Mouse (Mus musculus): ENCODE measurements around the gene Adgrl1. TPM values are rescaled to one million over a fixed set of nuclear protein-coding genes. Genes with fewer than 3 reads are reported as not detected.
A peak's percentile ranks its signal among the peaks of the same experiment; 100 is the strongest.
"Not testable (repeated sequence)": the region's sequence is repeated elsewhere in the genome, so short reads cannot be mapped to it uniquely, and the experiment has no call there.

Adgrl1 gene
- total RNA-seq, 2 experiments from 2014 or later: 9.9 to 10.9 TPM

- peak; percentile 96 to 99 for DNase-seq
Observed at GRCm38 (mm10) chr8:83955106-83955957, 55.4 kb downstream of the Adgrl1 start, which contains the start of the genes Gm10644 and Asf1b. Gene Gm10644, minus strand, starts transcription at chr8:83955205. Gene Asf1b, plus strand, starts transcription at chr8:83955507.

- no peak for DNase-seq
Observed at GRCm38 (mm10) chr8:83955958-83956218, 56.0 kb downstream of the Adgrl1 start.

DNA sequence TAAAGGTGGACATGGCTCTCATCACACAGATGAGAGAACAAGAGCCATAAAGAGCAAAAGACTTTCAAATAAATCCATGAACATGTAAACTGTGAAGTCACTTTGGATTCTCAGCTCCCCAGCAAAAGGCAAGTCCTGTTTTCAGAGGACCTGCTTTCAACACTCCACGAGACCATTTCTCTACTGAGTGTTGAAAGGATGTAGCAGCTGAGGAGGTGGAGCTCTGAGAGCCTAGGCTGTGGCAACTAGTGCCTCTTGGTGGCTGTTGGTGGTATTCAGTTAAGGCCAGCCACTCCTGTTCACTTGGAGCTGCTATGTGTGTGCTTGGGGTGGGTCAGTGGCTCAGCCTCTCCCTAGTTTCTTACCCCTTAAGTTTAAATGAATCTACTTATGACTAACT is 56.9 kb downstream of the Adgrl1 start:
- peak in 1 of 2 experiments; percentile 18 for DNase-seq

DNA sequence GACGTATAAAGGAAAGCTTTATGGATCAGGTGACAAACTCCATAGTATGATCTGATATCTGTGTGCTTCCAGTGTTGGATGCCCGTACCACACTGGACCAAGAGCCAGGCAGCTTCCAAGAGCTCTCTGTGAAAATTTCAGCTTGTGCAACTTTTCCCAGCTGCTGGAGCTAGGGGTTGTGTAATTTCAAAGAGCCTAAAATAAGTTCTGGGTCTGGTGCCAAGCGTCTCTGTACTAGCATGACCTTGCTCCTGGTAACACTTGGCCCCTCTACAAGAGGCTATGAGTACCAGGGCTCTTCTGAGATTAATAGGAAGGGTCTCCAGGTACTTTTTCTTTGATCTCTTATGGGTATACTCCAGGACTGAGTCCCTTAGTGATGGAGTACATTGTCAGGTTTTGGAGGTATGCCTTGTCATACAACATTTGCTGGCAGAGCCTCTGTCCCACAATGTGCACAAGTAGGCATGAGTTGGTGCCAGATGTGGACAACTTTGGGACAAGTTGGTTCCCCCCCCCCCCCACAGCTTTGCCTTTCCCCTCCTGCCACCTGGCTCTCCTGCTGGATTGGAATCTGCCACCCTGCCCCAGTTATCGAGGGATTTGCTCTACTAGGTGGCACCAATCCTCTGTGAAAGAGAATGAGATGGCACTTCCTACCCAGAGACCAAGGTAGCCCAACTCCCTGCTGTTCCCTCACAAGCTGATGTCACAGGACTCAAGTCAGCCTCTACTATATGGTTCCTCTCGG is 64.3 kb downstream of the Adgrl1 start:
- peak; percentile 75 to 85 for DNase-seq

DNA sequence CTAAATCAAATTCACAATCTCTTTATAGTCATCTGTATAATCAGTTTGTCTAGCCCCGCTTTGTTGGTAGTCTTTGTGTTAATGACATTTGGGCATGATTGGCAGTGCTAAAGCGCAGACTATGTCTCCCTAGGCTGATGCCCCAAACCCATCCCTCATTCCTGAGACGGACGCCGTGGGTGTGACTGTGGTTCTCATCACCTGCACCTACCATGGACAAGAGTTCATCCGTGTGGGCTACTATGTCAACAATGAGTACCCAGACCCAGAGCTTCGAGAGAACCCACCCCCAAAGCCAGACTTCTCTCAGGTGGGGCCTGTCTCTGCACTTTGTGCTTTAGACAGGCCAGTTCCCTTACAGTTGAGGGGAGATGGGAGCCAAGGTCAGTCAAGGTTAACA is 67.8 kb downstream of the Adgrl1 start:
- no peak for DNase-seq

- no peak for DNase-seq
Observed at GRCm38 (mm10) chr8:83971121-83971520, 71.2 kb downstream of the Adgrl1 start.

GRCm38 (mm10) chr8:83971661-83972060 is 71.8 kb downstream of the Adgrl1 start:
- no peak for DNase-seq

- DNase-seq: peak; percentile 96 to 100
Observed at GRCm38 (mm10) chr8:83972150-83973120, 72.5 kb downstream of the Adgrl1 start, which contains the start of gene Prkaca. Gene Prkaca, plus strand, starts transcription at chr8:83972993.

DNA sequence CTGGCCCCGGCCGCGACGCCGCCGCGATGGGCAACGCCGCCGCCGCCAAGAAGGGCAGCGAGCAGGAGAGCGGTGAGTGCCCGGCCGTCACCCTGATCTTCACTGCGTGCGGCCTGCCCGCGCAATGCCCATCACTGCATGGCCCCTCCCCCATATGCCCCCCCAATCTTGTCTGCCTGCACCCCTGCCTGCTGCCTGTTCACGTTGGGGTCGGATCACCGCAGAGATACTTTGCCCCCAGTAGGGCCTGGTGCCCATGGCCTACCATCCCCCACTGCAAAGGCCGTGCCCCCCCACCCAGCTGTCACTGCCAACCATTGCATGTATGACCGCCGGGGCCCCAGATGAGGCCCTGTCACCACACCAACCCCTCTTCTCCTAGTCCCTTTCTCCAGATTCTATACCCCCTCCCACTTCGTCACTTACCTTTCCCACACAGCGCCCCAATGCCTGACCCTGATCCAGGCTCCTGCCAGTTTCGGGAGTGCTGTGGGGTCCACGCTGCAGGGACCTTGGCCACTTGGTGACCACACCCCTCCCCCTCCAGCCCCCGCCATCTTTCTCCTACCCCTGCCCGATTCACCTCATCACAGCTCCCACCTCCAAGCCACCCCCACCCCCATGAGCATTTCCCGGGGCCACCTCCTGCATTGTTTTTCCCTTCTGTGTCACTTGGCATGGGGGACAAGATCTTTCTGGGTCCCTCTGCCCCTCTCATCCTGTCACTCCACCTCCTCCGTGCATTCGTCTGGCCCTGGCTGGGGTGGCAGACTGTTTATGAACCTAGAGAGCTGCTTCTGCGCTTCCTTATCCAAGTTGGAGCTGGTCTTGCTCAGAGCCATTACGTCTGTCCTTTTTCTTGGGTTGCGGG is 73.5 kb downstream of the Adgrl1 start:
- peak in 1 of 2 experiments; percentile 36 for DNase-seq

DNA sequence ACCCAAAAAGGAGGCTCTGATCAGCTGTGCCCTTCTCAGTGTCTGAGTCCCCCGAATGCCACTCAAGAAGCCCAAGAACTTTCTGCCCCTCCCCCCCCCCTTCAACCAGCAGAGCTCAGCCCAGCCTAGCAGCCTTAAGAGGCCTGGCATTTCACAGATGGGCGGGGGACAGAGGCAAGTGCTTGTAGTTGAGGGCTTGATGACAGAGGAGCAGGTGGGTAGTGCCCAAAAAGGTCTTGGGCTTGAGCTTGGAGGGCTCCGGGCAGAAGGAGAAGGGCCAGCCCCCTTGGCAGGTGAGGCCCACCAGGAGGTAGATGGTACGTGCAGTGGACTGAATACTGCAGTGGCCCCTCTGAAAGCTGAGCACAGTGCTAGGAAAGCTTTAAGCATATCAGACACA is 74.6 kb downstream of the Adgrl1 start:
- no peak for DNase-seq

- no peak for DNase-seq
Observed at GRCm38 (mm10) chr8:83976101-83976630, 76.3 kb downstream of the Adgrl1 start.

DNA sequence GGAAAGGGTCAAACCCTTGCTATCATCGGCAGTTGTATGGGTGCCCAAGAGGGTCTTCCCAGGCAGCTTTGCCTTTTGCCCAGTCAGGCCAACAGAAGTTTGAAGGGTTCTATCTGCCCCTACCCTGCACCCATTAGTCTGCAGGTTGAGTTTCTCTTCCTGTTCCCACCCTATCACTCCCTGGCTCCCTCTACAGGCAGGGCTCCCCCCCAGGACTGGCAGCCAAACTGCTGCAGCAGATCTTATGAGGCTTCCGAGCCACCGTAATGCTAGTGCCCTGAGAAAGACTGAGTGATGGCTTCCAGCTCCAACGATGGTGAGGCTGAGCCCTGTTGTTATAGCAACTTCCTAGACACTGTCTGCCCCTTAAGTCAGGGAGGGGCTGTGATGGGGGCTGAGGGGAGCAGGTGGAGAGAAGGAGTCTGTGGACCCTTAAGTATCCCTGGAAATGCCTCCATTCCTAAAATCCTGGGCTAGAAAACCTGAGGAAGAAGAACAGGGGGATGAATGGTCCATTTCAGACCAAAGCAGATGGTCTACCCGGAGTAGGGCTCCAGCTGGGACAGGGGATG is 77.0 kb downstream of the Adgrl1 start:
- DNase-seq: no peak

- DNase-seq: peak; percentile 51 to 57
Observed at GRCm38 (mm10) chr8:83977646-83978045, 77.7 kb downstream of the Adgrl1 start.

DNA sequence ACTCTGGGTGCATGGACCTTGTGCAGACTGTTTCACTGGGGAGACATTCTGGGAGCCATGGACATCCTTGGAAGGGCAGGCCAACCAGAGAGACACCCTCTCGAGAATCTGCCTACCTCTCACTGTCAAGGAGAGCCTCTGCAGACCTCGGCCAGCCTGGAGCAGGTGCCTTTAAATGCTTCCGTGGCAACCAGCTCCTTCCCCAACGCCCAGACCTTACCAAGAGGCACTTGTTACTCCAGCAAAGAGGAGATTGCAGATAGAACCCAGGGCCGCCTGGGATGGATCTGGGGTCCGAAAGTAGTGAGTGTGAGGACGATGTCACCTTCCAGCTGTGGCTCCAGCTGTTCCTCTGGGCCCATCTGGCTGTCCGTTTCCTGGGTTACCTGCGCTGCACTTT is 78.3 kb downstream of the Adgrl1 start:
- no peak for DNase-seq

- DNase-seq: peak; percentile 68 to 85
Observed at GRCm38 (mm10) chr8:83980250-83980649, 80.3 kb downstream of the Adgrl1 start.

DNA sequence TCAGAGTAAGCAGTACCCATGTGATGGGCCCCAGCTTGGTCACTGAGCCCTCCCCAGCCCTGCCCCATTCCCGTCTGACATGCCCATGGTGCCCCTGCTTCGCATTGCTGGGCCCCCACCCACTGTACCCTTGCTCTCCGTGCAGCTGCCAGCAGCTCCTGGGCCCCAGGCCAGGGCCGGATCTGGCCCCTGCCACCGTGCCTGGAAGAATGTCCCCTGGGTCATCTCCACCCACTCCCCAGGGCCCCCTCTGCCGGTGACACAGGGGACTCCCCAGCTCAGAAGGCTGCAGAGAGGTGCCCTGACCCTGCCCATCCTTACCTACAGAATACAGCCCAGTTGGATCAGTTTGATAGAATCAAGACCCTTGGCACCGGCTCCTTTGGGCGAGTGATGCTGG is 80.9 kb downstream of the Adgrl1 start:
- DNase-seq: peak; percentile 80 to 86

GRCm38 (mm10) chr8:83981533-83981932 is 81.6 kb downstream of the Adgrl1 start:
- no peak for DNase-seq

DNA sequence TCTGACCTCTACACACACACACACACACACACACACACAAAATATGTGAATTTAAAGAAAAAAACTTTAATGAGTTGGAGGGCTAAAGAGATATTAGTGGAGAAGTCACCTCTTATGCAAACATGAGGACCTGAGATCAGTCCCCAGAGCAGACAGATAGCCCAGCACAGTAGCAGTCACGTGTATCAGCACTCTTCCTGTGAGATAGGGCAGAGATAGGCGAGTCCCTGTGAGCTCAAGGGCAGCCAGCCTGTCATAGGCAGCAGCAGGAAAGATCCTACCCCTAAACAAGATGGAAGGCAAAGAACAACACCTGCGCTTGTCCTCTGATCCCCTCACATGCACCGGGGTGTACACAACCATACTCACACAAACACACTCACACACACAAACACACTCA is 82.5 kb downstream of the Adgrl1 start:
- DNase-seq: no peak

DNA sequence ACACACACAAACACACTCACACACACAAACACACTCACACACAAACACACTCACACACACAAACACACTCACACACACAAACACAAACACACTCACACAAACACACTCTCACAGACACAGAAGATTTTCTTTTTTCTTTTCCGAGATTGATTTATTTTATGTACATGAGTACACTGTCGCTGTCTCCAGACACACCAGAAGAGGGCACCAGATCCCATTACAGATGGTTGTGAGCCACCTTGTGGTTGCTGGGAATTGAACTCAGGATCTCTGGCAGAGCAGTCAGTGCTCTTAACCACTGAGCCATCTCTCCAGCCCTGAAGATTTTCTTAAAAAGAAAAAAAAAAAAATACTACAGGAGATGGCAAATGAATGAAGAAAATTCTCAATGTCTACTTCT is 83.3 kb downstream of the Adgrl1 start:
- not testable (repeated sequence) for DNase-seq

DNA sequence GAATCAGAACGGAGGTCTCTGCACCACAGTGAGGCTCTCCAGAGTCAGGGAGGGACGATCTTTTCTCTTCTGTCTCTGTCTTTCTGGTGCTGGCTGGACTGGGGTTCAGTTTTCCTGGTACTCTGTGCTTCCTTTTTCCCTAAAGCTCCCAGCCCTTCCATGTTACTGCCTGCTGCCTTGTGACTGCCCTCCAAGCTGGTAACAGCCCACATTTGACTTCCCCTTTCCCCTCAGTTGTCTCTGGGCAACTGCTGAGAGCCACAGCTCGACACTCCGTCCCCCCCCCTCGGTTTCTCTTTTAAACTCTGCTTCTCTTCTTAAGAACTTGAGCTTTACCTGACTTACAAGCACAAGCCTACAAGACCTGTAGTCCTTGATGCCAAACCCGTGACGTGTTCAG is 89.3 kb downstream of the Adgrl1 start:
- peak in 1 of 2 experiments; percentile 49 for DNase-seq

GRCm38 (mm10) chr8:83990170-83990569 is 90.3 kb downstream of the Adgrl1 start:
- DNase-seq: no peak

All from heart, adult 18-20 months (tissue).